In genomic region chr1:84463976-84464662, GRCm38 (mm10) we compare ENCODE assay signal across 21 mouse cellular contexts.
DNase-seq lines count a peak whose midpoint lies in the region; ATAC-seq and TF ChIP-seq lines count a peak whose summit lies in the region.
"Had no signal": no experiment of that assay in that cellular context is flagged by ENCODE, and none has a peak within 500 bp of the region (broad histone marks: within the 10 kb centered on the region; RNA-seq: fewer than 3 reads in every experiment).

No protein-coding gene starts in this region.

- WGBS in midbrain, postnatal 0 days: 95% methylated on average over 5 of the region's 5 CpGs
- WGBS in midbrain, embryonic 13.5 days: 94% methylated on average over 5 of the region's 5 CpGs
- 95% methylated on average over 5 of the region's 5 CpGs for WGBS in macrophage (ENCODE audit: missing documents)

- H3K9me3 ChIP-seq in midbrain, postnatal 0 days (ENCODE audit: low read length): no peaks in the 10 kb centered on the region
- no peaks in the 10 kb centered on the region for H3K9me3 ChIP-seq in midbrain, embryonic 13.5 days
- H3K9me3 ChIP-seq: embryonic facial prominence, embryonic 10.5 days; heart, embryonic 13.5 days; limb, embryonic 12.5 days had no signal

- H3K4me1 ChIP-seq in midbrain, postnatal 0 days (ENCODE audit: insufficient read depth, low read length): no peaks in the 10 kb centered on the region
- H3K4me1 ChIP-seq in midbrain, embryonic 13.5 days (replicated peaks): no peaks in the 10 kb centered on the region
- H3K4me1 ChIP-seq: embryonic facial prominence, embryonic 10.5 days; heart, embryonic 13.5 days; limb, embryonic 12.5 days; megakaryocyte, embryonic 14.5 days had no signal

- no peaks in the 10 kb centered on the region for H3K79me2 ChIP-seq in macrophage (ENCODE audit: inconsistent target)

- no peaks in the 10 kb centered on the region for H3K36me3 ChIP-seq in midbrain, postnatal 0 days (ENCODE audit: insufficient read depth, low read length)
- no peaks in the 10 kb centered on the region for H3K36me3 ChIP-seq in midbrain, embryonic 13.5 days
- H3K36me3 ChIP-seq in macrophage (ENCODE audit: inconsistent target): no peaks in the 10 kb centered on the region
- H3K36me3 ChIP-seq: embryonic facial prominence, embryonic 10.5 days; heart, embryonic 13.5 days; limb, embryonic 12.5 days had no signal

- no peak overlapping the region for H3K9ac ChIP-seq in midbrain, postnatal 0 days (replicated peaks; ENCODE audit: low read length, poor library complexity, severe bottlenecking)
- no peak overlapping the region for H3K9ac ChIP-seq in midbrain, embryonic 13.5 days (replicated peaks)
- H3K9ac ChIP-seq: heart, embryonic 13.5 days; limb, embryonic 12.5 days; liver, embryonic 14.5 days had no signal

- no peak overlapping the region for H3K4me3 ChIP-seq in midbrain, postnatal 0 days (ENCODE audit: low read depth, low read length)
- H3K4me3 ChIP-seq in midbrain, embryonic 13.5 days (replicated peaks): no peak overlapping the region
- no peak overlapping the region for H3K4me3 ChIP-seq in macrophage (ENCODE audit: inconsistent target)
- H3K4me3 ChIP-seq: embryonic facial prominence, embryonic 10.5 days; erythroblast, embryonic 14.5 days; gastrocnemius, adult 2 months; heart, embryonic 13.5 days; limb, embryonic 12.5 days; megakaryocyte, embryonic 14.5 days had no signal

- no peak for ATAC-seq in midbrain, postnatal 0 days (ENCODE audit: low FRiP score)
- ATAC-seq in midbrain, embryonic 13.5 days: no peak
- ATAC-seq in erythroblast, adult 5-6 weeks (replicated peaks; ENCODE audit: low FRiP score, poor library complexity, severe bottlenecking): no peak
- ATAC-seq: forebrain, embryonic 14.5 days; inflammation-experienced regulatory T-cells, adult 6 months; midbrain, embryonic 16.5 days had no signal

- H3K4me2 ChIP-seq in midbrain, postnatal 0 days (ENCODE audit: low read depth, low read length, poor library complexity, severe bottlenecking): no peak overlapping the region
- H3K4me2 ChIP-seq in midbrain, embryonic 13.5 days (replicated peaks): no peak overlapping the region
- H3K4me2 ChIP-seq: heart, embryonic 13.5 days; limb, embryonic 12.5 days had no signal

- no peak overlapping the region for H3K27ac ChIP-seq in midbrain, postnatal 0 days (ENCODE audit: low read depth, low read length)
- H3K27ac ChIP-seq in midbrain, embryonic 13.5 days: no peak overlapping the region
- H3K27ac ChIP-seq in macrophage: 0 out of 2 replicates have a peak overlapping the region, but pooled peaks have one; percentile 40
- H3K27ac ChIP-seq: embryonic facial prominence, embryonic 10.5 days; gastrocnemius, adult 2 months; heart, embryonic 13.5 days; limb, embryonic 12.5 days; liver, embryonic 14.5 days had no signal

- TF ChIP-seq CTCF in midbrain, postnatal 0 days (IDR thresholded peaks at IDR 0.05): no peak

- no peaks in the 10 kb centered on the region for H3K27me3 ChIP-seq in midbrain, postnatal 0 days (ENCODE audit: insufficient read depth, low read length)
- H3K27me3 ChIP-seq in midbrain, embryonic 13.5 days: no peaks in the 10 kb centered on the region
- H3K27me3 ChIP-seq: heart, embryonic 13.5 days; limb, embryonic 12.5 days; megakaryocyte, embryonic 14.5 days had no signal

- peak; percentile 23 to 44 for DNase-seq in frontal cortex, postnatal 36 days (ENCODE audit: low spot score in 2 of 2)
- DNase-seq in frontal cortex, postnatal 14 days (ENCODE audit: low spot score in 2 of 2): no peak
- peak; percentile 21 for DNase-seq in midbrain, postnatal 0 days (ENCODE audit: low spot score)
- peak; percentile 64 for DNase-seq in brain, adult 2 months (ENCODE audit: low read depth, low spot score)
- DNase-seq: gastrocnemius, adult 2 months; heart, postnatal 4 days; kidney, adult 9 months; kidney, postnatal 4 days; thymus, postnatal 36 days had no signal

Comparison
In these comparisons a context has a peak if more than half of its experiments do, and no peak if none do; other contexts are left out.
1. DNase-seq: peak in frontal cortex, postnatal 36 days (2 of 2), midbrain, postnatal 0 days (single experiment) and brain, adult 2 months (single experiment); none in frontal cortex, postnatal 14 days (0 of 2).